In the genomic region with DNA sequence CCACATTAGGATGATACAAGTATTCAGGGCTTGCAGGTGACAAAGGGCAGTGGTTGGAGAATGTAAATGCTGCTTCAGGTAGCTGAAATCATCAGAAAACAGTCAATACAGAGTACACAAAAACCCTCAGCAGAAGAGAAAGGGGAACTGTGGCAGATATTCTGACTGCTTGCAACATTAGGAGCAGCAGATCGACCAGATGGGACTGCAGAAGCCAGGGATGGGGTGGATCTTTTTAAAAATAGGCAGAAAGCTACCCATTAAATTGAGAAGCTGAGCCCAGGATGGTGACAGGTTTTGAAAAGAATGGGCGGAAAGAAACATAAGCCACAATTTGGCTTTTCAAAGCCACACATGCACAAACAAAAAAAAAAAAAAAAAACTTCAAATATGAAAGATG, we compare ENCODE assay signal across 8 mouse cellular contexts.
DNase-seq lines count a peak whose midpoint lies in the region.
"Had no signal": no experiment of that assay in that cellular context is flagged by ENCODE, and none has a peak within 500 bp of the region (broad histone marks: within the 10 kb centered on the region; RNA-seq: fewer than 3 reads in every experiment).

No protein-coding gene starts in this region.

- peak; percentile 11 to 12 for DNase-seq in right cerebral cortex, adult 2 months (ENCODE audit: low spot score in 2 of 2)
- no peak for DNase-seq in right cerebral cortex, postnatal 14 days
- DNase-seq in cerebellum, adult 8-10 months: peak; percentile 70
- peak; percentile 83 to 93 for DNase-seq in layer of hippocampus, adult 18-20 months (ENCODE audit: low spot score in 2 of 2)
- no peak for DNase-seq in ovary, postnatal 14 days (ENCODE audit: low spot score)
- no peak for DNase-seq in retina, postnatal 1 day
- no peak for DNase-seq in gastrocnemius, postnatal 14 days
- DNase-seq: lung, postnatal 14 days had no signal

- intact Hi-C loops in gastrocnemius, postnatal 14 days (cut with DNase I; ENCODE audit: low total_unique reads): no loop called here

Comparison
In these comparisons a context has a peak if more than half of its experiments do, and no peak if none do; other contexts are left out.
1. DNase-seq: peak in right cerebral cortex, adult 2 months (2 of 2), cerebellum, adult 8-10 months (single experiment) and layer of hippocampus, adult 18-20 months (2 of 2); none in right cerebral cortex, postnatal 14 days (single experiment), ovary, postnatal 14 days (single experiment), retina, postnatal 1 day (single experiment) and gastrocnemius, postnatal 14 days (single experiment).